33 mouse cellular contexts compared by ENCODE assay signal in genomic region chr6:115231836-115232235, GRCm38 (mm10). TPM values are rescaled to one million over a fixed set of nuclear protein-coding genes. Genes with fewer than 3 reads are reported as not detected.
DNase-seq lines count a peak whose midpoint lies in the region; ATAC-seq lines count a peak whose summit lies in the region.
"Had no signal": no experiment of that assay in that cellular context is flagged by ENCODE, and none has a peak within 500 bp of the region (broad histone marks: within the 10 kb centered on the region; RNA-seq: fewer than 3 reads in every experiment).

No protein-coding gene starts in this region.

- ATAC-seq in heart, embryonic 16.5 days (replicated peaks; ENCODE audit: extremely low read depth, insufficient read depth, low FRiP score), result no peak
- no peak for ATAC-seq in forebrain, embryonic 16.5 days
- ATAC-seq: activated CD4-positive, CD25-positive, alpha-beta regulatory T cell, adult 4 months had no signal

- H3K27me3 ChIP-seq in heart, embryonic 16.5 days (ENCODE audit: control insufficient read depth, insufficient read depth, low read length), result peaks cover 20% of the 10 kb centered on the region
- H3K27me3 ChIP-seq in forebrain, embryonic 16.5 days (replicated peaks; ENCODE audit: control insufficient read depth, insufficient read depth, low read length), result no peaks in the 10 kb centered on the region
- H3K27me3 ChIP-seq: hindbrain, embryonic 15.5 days; limb, embryonic 12.5 days; midbrain, embryonic 12.5 days had no signal

- DNase-seq in cerebellum, adult 9-11 months, result peak; percentile 20
- no peak for DNase-seq in cerebellum, adult 18-20 months
- DNase-seq in heart, postnatal 25 days (ENCODE audit: low spot score), result no peak
- peak; percentile 24 for DNase-seq in 3T3-L1 (ENCODE audit: low read depth, low spot score)
- DNase-seq in fibroblast of lung, adult 2 months (ENCODE audit: low read depth), result peak; percentile 46
- DNase-seq in adrenal gland, postnatal 25 days, result no peak
- DNase-seq: B cell, adult 2 months; cerebellum, postnatal 10 days; kidney, adult 8-10 months; kidney, postnatal 10 days; layer of hippocampus, postnatal 36 days; lung, adult 2 months; lung, postnatal 14 days; thymus, postnatal 25 days had no signal

- no peak overlapping the region for H3K9ac ChIP-seq in heart, embryonic 16.5 days (ENCODE audit: low read length)
- H3K9ac ChIP-seq in forebrain, embryonic 16.5 days (replicated peaks; ENCODE audit: low read depth, low read length), result no peak overlapping the region
- H3K9ac ChIP-seq: hindbrain, embryonic 15.5 days; limb, embryonic 12.5 days; midbrain, embryonic 12.5 days had no signal

- H3K27ac ChIP-seq in heart, embryonic 16.5 days (ENCODE audit: low read length), result peak overlapping the region; percentile 62; the same call in 1 of the 2 replicates
- H3K27ac ChIP-seq in forebrain, embryonic 16.5 days (ENCODE audit: low read length), result no peak overlapping the region
- H3K27ac ChIP-seq: hindbrain, embryonic 15.5 days; limb, embryonic 12.5 days; midbrain, embryonic 12.5 days had no signal

- intact Hi-C loops in heart, postnatal 25 days (cut with DNase I), result loop anchor here (5.0 to 10.0 kb wide), 2 partner anchors 110 to 1413 kb away; no protein-coding TSS in a partner anchor

- H3K4me2 ChIP-seq in heart, embryonic 16.5 days (ENCODE audit: low read depth, low read length), result no peak overlapping the region
- no peak overlapping the region for H3K4me2 ChIP-seq in forebrain, embryonic 16.5 days (ENCODE audit: low read length)
- H3K4me2 ChIP-seq: hindbrain, embryonic 15.5 days; limb, embryonic 12.5 days; liver, embryonic 11.5 days; midbrain, embryonic 12.5 days had no signal

- no peaks in the 10 kb centered on the region for H3K36me3 ChIP-seq in heart, embryonic 16.5 days (ENCODE audit: control insufficient read depth, insufficient read depth)
- H3K36me3 ChIP-seq in forebrain, embryonic 16.5 days (ENCODE audit: control insufficient read depth, insufficient read depth), result no peaks in the 10 kb centered on the region
- H3K36me3 ChIP-seq: limb, embryonic 12.5 days; midbrain, embryonic 12.5 days had no signal

- H3K9me3 ChIP-seq in heart, embryonic 16.5 days (replicated peaks; ENCODE audit: control insufficient read depth, low read length), result no peaks in the 10 kb centered on the region
- no peaks in the 10 kb centered on the region for H3K9me3 ChIP-seq in forebrain, embryonic 16.5 days (ENCODE audit: control insufficient read depth, low read length)
- H3K9me3 ChIP-seq: hindbrain, embryonic 15.5 days; limb, embryonic 12.5 days; midbrain, embryonic 12.5 days had no signal

- peaks cover 4% of the 10 kb centered on the region; the same call in 1 of the 2 replicates for H3K4me1 ChIP-seq in heart, embryonic 16.5 days (ENCODE audit: control insufficient read depth, insufficient read depth, low read length)
- no peaks in the 10 kb centered on the region for H3K4me1 ChIP-seq in forebrain, embryonic 16.5 days (replicated peaks; ENCODE audit: control insufficient read depth, insufficient read depth, low read length)
- H3K4me1 ChIP-seq: limb, embryonic 12.5 days; midbrain, embryonic 12.5 days had no signal

- H3K4me3 ChIP-seq in heart, embryonic 16.5 days (ENCODE audit: low read length), result no peak overlapping the region
- no peak overlapping the region for H3K4me3 ChIP-seq in forebrain, embryonic 16.5 days (replicated peaks; ENCODE audit: low read length)
- H3K4me3 ChIP-seq: hindbrain, embryonic 15.5 days; limb, embryonic 12.5 days; midbrain, embryonic 12.5 days had no signal

- 59% methylated on average over 4 of the region's 4 CpGs for WGBS in heart, embryonic 16.5 days
- 78% methylated on average over 4 of the region's 4 CpGs for WGBS in forebrain, embryonic 16.5 days

RNA-seq across cellular contexts. Expression of gene Gm17482, which starts 4.7 kb away (rescaled TPM):
- not detected in 2 replicates for polyA plus RNA-seq in heart, embryonic 16.5 days (2015; fragmentation: Nextera tagmentation; extraction: Ambion mirVana)
- total RNA-seq in heart, postnatal 25 days (2021), result not detected
- not detected in 2 replicates for polyA plus RNA-seq in forebrain, embryonic 16.5 days (2015; fragmentation: Nextera tagmentation; extraction: Ambion mirVana)
- total RNA-seq in adrenal gland, postnatal 25 days (2021), result not detected in 2 replicates
- total RNA-seq: adrenal gland, postnatal 10 days; gastrocnemius, adult 18-20 months; hematopoietic stem cell, adult 5-6 weeks; layer of hippocampus, postnatal 36 days; left cerebral cortex, postnatal 14 days; megakaryocyte, adult 5-6 weeks; MEL; neutrophil, adult 5-6 weeks had no signal
- polyA plus RNA-seq: activated CD4-positive, CD25-positive, alpha-beta regulatory T cell, adult 4 months; embryonic facial prominence, embryonic 11.5 days; forebrain, embryonic 11.5 days; gonadal fat pad, adult 2 months; hindbrain, embryonic 15.5 days; intestine, embryonic 14.5 days; limb, embryonic 12.5 days; liver, embryonic 11.5 days; lung, adult 2 months; midbrain, embryonic 12.5 days; small intestine, adult 2 months had no signal

RNA-seq across cellular contexts. Expression of gene Timp4, which starts 20.2 kb away (rescaled TPM):
- polyA plus RNA-seq in heart, embryonic 16.5 days (2015; fragmentation: Nextera tagmentation; extraction: Ambion mirVana), result 1.1 and 1.3 TPM in 2 replicates
- total RNA-seq in heart, postnatal 25 days (2021), result 10 to 100 TPM; 29.7 to 32.7 TPM
- polyA plus RNA-seq in forebrain, embryonic 16.5 days (2015; fragmentation: Nextera tagmentation; extraction: Ambion mirVana), result 2.7 and 3.1 TPM in 2 replicates
- 3.3 and 3.4 TPM in 2 replicates for total RNA-seq in adrenal gland, postnatal 25 days (2021)
- total RNA-seq: hematopoietic stem cell, adult 5-6 weeks; MEL; neutrophil, adult 5-6 weeks had no signal

Comparison
In these comparisons a context has a peak if more than half of its experiments do, and no peak if none do; other contexts are left out.
1. DNase-seq: peak in cerebellum, adult 9-11 months (single experiment), 3T3-L1 (single experiment) and fibroblast of lung, adult 2 months (single experiment); none in cerebellum, adult 18-20 months (0 of 2), heart, postnatal 25 days (single experiment) and adrenal gland, postnatal 25 days (single experiment).